Mouse (Mus musculus): ENCODE results near the gene Rbp1.

Rbp1 gene

GRCm38 (mm10) chr9:98492821-98493220, 70.1 kb downstream of the Rbp1 start:
- no peak for DNase-seq (ENCODE audit: low spot score)
